ENCODE assay signal across 7 mouse cellular contexts in the genomic region with DNA sequence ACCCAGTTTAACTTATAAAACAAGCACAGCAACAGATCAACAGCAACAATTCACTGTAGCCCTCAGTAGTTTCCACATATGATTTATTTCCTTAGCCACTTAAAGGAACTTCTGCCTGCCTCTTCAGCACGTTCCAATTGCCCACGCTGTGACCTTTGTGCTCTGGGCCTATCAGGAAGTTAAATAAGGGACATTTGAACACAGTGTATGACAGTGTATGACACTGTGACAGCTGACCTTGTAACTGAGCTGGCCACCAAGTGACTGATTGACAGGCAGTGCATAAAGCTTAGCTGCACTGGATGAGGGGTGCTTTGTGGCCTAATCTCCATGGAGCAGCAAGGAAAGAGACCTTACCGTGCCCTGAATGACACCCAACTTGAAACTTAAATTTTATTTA.
DNase-seq lines count a peak whose midpoint lies in the region; ATAC-seq and TF ChIP-seq lines count a peak whose summit lies in the region.

No protein-coding gene starts in this region.

- peaks cover 2 to 10% of the 10 kb centered on the region in 2 experiments; a peak in 2 of 4 replicates for H3K4me1 ChIP-seq in heart, embryonic 14.5 days (ENCODE audit: control insufficient read depth in 2 of 2, insufficient read depth in 2 of 2, low read length in 2 of 2)
- no peaks in the 10 kb centered on the region; the same call in 1 of the 2 replicates for H3K4me1 ChIP-seq in intestine, embryonic 14.5 days (replicated peaks; ENCODE audit: control insufficient read depth, insufficient read depth, low read length)
- H3K4me1 ChIP-seq in neural tube, embryonic 13.5 days (replicated peaks), result peaks cover 12% of the 10 kb centered on the region

- H3K36me3 ChIP-seq in heart, embryonic 14.5 days (ENCODE audit: control insufficient read depth, insufficient read depth, low read length), result no peaks in the 10 kb centered on the region; the same call in 1 of the 2 replicates
- 0 out of 2 replicates have a peak, but pooled peaks cover 5% of the 10 kb centered on the region for H3K36me3 ChIP-seq in intestine, embryonic 14.5 days (ENCODE audit: control insufficient read depth, insufficient read depth, low read length)
- H3K36me3 ChIP-seq in neural tube, embryonic 13.5 days, result peaks cover 13% of the 10 kb centered on the region; the same call in 1 of the 2 replicates

- TF ChIP-seq CTCF in layer of hippocampus, adult 2 months (conservative IDR thresholded peaks at IDR 0.05), result no peak

- DNase-seq in layer of hippocampus, adult 2 months (ENCODE audit: low spot score in 2 of 2), result no peak
- DNase-seq in layer of hippocampus, adult 9-10 months (ENCODE audit: low spot score), result no peak
- DNase-seq in intestine, embryonic 14.5 days (ENCODE audit: low spot score), result no peak
- DNase-seq in urinary bladder, postnatal 10 days (ENCODE audit: low spot score), result no peak
- no peak for DNase-seq in thymus, postnatal 0 days (ENCODE audit: low spot score)

- no peaks in the 10 kb centered on the region for H3K27me3 ChIP-seq in heart, embryonic 14.5 days (ENCODE audit: control insufficient read depth, insufficient read depth, low read length)
- no peaks in the 10 kb centered on the region for H3K27me3 ChIP-seq in intestine, embryonic 14.5 days (replicated peaks; ENCODE audit: control insufficient read depth, insufficient read depth, low read length)
- H3K27me3 ChIP-seq in neural tube, embryonic 13.5 days, result no peaks in the 10 kb centered on the region

- WGBS in heart, embryonic 14.5 days, result 44% methylated on average over 3 of the region's 3 CpGs
- 65% methylated on average over 3 of the region's 3 CpGs for WGBS in intestine, embryonic 14.5 days
- 56% methylated on average over 3 of the region's 3 CpGs for WGBS in neural tube, embryonic 13.5 days

- peak overlapping the region; percentile 68 for H3K27ac ChIP-seq in layer of hippocampus, adult 2 months
- peak overlapping the region in 1 of 2 experiments; percentile 46; a peak in 1 of 4 replicates for H3K27ac ChIP-seq in heart, embryonic 14.5 days (replicated peaks in 1 of 2; ENCODE audit: control insufficient read depth in 1 of 2, insufficient read depth in 1 of 2, low read depth in 2 of 2, low read length in 2 of 2)
- no peak overlapping the region for H3K27ac ChIP-seq in intestine, embryonic 14.5 days (ENCODE audit: low read depth)
- H3K27ac ChIP-seq in neural tube, embryonic 13.5 days (replicated peaks), result peak overlapping the region; percentile 75

- no peak for ATAC-seq in heart, embryonic 14.5 days (ENCODE audit: insufficient number of reproducible peaks, insufficient read depth, low FRiP score, low read depth)
- peak; percentile 60; the same call in 1 of the 2 replicates for ATAC-seq in intestine, embryonic 14.5 days (replicated peaks; ENCODE audit: low FRiP score, low TSS enrichment, low read depth)
- ATAC-seq in neural tube, embryonic 13.5 days (ENCODE audit: low read depth), result no peak

- H3K4me3 ChIP-seq in layer of hippocampus, adult 2 months, result no peak overlapping the region
- no peak overlapping the region for H3K4me3 ChIP-seq in heart, embryonic 14.5 days (ENCODE audit: control insufficient read depth in 1 of 2, insufficient read depth in 1 of 2, low read depth in 1 of 2, low read length in 2 of 2)
- no peak overlapping the region for H3K4me3 ChIP-seq in intestine, embryonic 14.5 days (ENCODE audit: low read depth, low read length)
- no peak overlapping the region for H3K4me3 ChIP-seq in neural tube, embryonic 13.5 days

- no peaks in the 10 kb centered on the region for H3K9me3 ChIP-seq in heart, embryonic 14.5 days (ENCODE audit: control insufficient read depth, low read length)
- no peaks in the 10 kb centered on the region for H3K9me3 ChIP-seq in intestine, embryonic 14.5 days (ENCODE audit: control insufficient read depth, low read length)
- H3K9me3 ChIP-seq in neural tube, embryonic 13.5 days, result no peaks in the 10 kb centered on the region

- 0 out of 2 replicates have a peak overlapping the region, but pooled peaks have one; percentile 19 for H3K9ac ChIP-seq in heart, embryonic 14.5 days (ENCODE audit: low read length)
- H3K9ac ChIP-seq in intestine, embryonic 14.5 days (ENCODE audit: low read length), result no peak overlapping the region
- H3K9ac ChIP-seq in neural tube, embryonic 13.5 days, result no peak overlapping the region

- H3K4me2 ChIP-seq in heart, embryonic 14.5 days (ENCODE audit: low read length), result no peak overlapping the region
- no peak overlapping the region for H3K4me2 ChIP-seq in intestine, embryonic 14.5 days (ENCODE audit: low read length)
- H3K4me2 ChIP-seq in neural tube, embryonic 13.5 days, result no peak overlapping the region
